Mouse (Mus musculus) testis, adult 2 months (tissue): ENCODE results near the gene Gm44973.

Experiments
- CTCF ChIP-seq: fragments of 200-500 bp; IDR thresholded peaks from 2 replicates; pipeline ENCODE4 v1.5.1; 2012; ENCODE audit warnings: low read depth, mild to moderate bottlenecking, inconsistent platforms, low read length, moderate library complexity; ENCODE audit not compliant: control insufficient read depth, insufficient read depth, insufficient replicate concordance
- POLR2A ChIP-seq: fragments of 200-500 bp; IDR thresholded peaks from 2 replicates; pipeline ENCODE4 v1.6.1; 2012; ENCODE audit warnings: low read depth, mild to moderate bottlenecking, inconsistent platforms, low read length, moderate library complexity; ENCODE audit not compliant: control insufficient read depth

DNA sequence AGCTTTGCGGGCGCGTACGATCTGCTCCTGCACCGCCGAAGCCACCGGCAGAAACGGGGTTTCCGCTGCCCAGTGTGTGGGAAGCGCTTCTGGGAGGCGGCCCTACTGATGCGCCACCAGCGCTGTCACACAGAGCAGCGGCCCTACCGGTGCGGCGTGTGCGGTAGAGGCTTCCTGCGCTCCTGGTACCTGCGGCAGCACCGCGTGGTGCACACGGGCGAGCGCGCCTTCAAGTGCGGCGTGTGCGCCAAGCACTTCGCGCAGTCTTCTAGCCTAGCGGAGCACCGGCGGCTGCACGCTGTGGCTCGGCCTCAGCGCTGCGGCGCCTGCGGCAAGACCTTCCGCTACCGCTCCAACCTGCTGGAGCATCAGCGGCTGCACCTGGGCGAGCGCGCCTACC lies 16.2 kb downstream of the Gm44973 start:
- no peak for TF ChIP-seq POLR2A
- TF ChIP-seq CTCF = no peak
